Mouse (Mus musculus) embryonic fibroblast, embryonic 13.5 days (primary cell): Measurements from ENCODE around the gene Acsm1.

Source experiments
- CTCF ChIP-seq: IDR thresholded peaks from 2 replicates; pipeline ENCODE4 v1.5.1; 2011; ENCODE audit warnings: mild to moderate bottlenecking, control low read depth, low read length, moderate library complexity, borderline replicate concordance; ENCODE audit not compliant: insufficient read depth
- POLR2A ChIP-seq: IDR thresholded peaks from 2 replicates; pipeline ENCODE4 v1.6.1; 2011; ENCODE audit warnings: low read depth, mild to moderate bottlenecking, control low read depth, low read length, moderate library complexity

- no peak for TF ChIP-seq CTCF
- TF ChIP-seq POLR2A = no peak
These were observed 63.6 kb downstream of the Acsm1 start for GRCm38 (mm10) chr7:119670395-119670794.
